Mouse (Mus musculus): Measurements from ENCODE around the gene Synm. TPM values are rescaled to one million over a fixed set of nuclear protein-coding genes. Genes with fewer than 3 reads are reported as not detected.

The Synm gene
- polyA plus RNA-seq, 1 experiment from 2014 or later, result 0.28 TPM

DNA sequence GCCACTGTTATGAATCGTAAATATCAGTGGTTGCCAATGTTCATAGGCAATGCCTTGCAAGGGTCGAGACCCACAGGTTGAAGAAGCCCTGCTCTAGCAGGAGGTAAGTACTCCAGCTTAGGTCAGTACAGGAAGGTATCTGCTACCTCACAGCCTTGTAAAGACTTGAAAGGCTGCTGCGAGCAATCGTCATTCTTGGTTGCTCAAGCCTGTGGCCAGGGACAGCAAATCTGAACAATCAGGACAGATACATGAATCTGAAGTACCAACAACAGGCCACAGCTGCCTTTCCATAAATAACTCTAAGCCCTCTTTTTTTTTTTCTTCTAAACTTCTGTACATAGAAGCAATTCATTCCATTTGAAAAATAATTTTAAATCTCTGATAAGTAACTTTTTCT lies 27.3 kb downstream of the Synm start:
- ATAC-seq (ENCODE audit: low read depth), result no peak
- Histone ChIP-seq H3K27ac (ENCODE audit: low read length) (no peak overlapping the region), H3K4me1 (ENCODE audit: control insufficient read depth, low read depth, low read length) (no peaks in the 10 kb centered on the region), H3K4me2 (ENCODE audit: low read depth, low read length) (no peak overlapping the region), H3K4me3 (ENCODE audit: low read depth, low read length) (no peak overlapping the region), H3K9ac (ENCODE audit: low read depth, low read length) (no peak overlapping the region), H3K9me3 (replicated peaks; ENCODE audit: control insufficient read depth, low read length) (no peaks in the 10 kb centered on the region), H3K27me3 (ENCODE audit: control insufficient read depth, insufficient read depth, low read depth, low read length) (no peaks in the 10 kb centered on the region), H3K36me3 (ENCODE audit: control insufficient read depth, insufficient read depth) (no peaks in the 10 kb centered on the region; the same call in 1 of the 2 replicates)
- WGBS (ENCODE audit: insufficient replicate concordance), result 59% methylated on average over 4 of the region's 4 CpGs

- 49% methylated on average over 5 of the region's 5 CpGs for WGBS (ENCODE audit: insufficient replicate concordance)
- Histone ChIP-seq H3K9me3 (replicated peaks; ENCODE audit: control insufficient read depth, low read length) (no peaks in the 10 kb centered on the region), H3K27ac (ENCODE audit: low read length) (no peak overlapping the region), H3K9ac (ENCODE audit: low read depth, low read length) (no peak overlapping the region), H3K27me3 (ENCODE audit: control insufficient read depth, insufficient read depth, low read depth, low read length) (no peaks in the 10 kb centered on the region), H3K4me1 (ENCODE audit: control insufficient read depth, low read depth, low read length) (no peaks in the 10 kb centered on the region), H3K4me3 (ENCODE audit: low read depth, low read length) (no peak overlapping the region), H3K4me2 (ENCODE audit: low read depth, low read length) (no peak overlapping the region), H3K36me3 (ENCODE audit: control insufficient read depth, insufficient read depth) (no peaks in the 10 kb centered on the region; the same call in 1 of the 2 replicates)
- ATAC-seq (ENCODE audit: low read depth), result no peak
Measured at GRCm38 (mm10) chr7:67730431-67731110, 29.0 kb downstream of the Synm start.

DNA sequence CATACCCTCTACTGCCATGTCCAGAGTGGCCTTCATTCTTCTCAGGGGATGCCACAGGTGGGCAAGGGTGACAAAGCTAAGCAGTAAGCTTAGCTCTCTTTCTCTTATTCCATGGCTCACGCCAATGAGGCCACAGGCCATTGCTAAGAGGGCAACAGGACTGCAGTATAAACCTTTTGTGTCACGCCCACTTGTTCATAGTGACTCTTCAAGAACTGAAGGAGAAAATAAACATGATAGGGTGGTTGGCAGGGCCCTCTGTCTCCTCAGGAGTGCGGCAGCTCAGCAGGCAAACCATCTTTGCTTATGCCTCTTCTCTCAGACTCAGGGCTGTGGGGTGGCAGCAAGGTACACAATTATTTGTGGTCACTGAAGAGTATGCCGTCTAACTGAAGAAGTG lies 30.7 kb downstream of the Synm start:
- H3K27me3 ChIP-seq (ENCODE audit: control insufficient read depth, insufficient read depth, low read depth, low read length), result no peaks in the 10 kb centered on the region
- no peak for ATAC-seq (ENCODE audit: low read depth)
- no peak overlapping the region for H3K9ac ChIP-seq (ENCODE audit: low read depth, low read length)
- WGBS (ENCODE audit: insufficient replicate concordance), result 65% methylated on average over 4 of the region's 4 CpGs
- no peak overlapping the region for H3K4me3 ChIP-seq (ENCODE audit: low read depth, low read length)
- no peaks in the 10 kb centered on the region for H3K9me3 ChIP-seq (replicated peaks; ENCODE audit: control insufficient read depth, low read length)
- H3K4me1 ChIP-seq (ENCODE audit: control insufficient read depth, low read depth, low read length), result no peaks in the 10 kb centered on the region
- no peaks in the 10 kb centered on the region; the same call in 1 of the 2 replicates for H3K36me3 ChIP-seq (ENCODE audit: control insufficient read depth, insufficient read depth)
- no peak overlapping the region for H3K27ac ChIP-seq (ENCODE audit: low read length)
- no peak overlapping the region for H3K4me2 ChIP-seq (ENCODE audit: low read depth, low read length)

DNA sequence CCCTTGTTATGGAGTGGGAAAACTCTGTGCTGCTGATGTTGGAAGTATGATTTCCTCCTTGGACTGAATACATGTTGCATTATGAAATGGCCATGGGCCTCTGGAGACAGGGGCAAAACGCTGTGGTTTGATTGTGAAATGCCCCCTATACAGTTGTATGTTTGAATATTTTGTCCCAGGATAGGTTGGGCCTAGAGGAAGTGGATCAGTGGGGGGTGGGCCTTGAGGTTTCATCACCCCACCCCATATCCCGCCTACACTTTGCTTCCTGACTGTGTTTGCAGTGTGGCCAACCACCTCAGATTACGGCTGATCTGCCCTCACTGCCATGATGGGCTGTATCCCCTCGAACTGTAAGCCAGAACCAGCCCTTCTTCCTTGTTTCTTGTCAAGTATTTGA lies 31.3 kb downstream of the Synm start:
- H3K4me1 ChIP-seq (ENCODE audit: control insufficient read depth, low read depth, low read length), result no peaks in the 10 kb centered on the region
- H3K4me2 ChIP-seq (ENCODE audit: low read depth, low read length), result no peak overlapping the region
- H3K27me3 ChIP-seq (ENCODE audit: control insufficient read depth, insufficient read depth, low read depth, low read length), result no peaks in the 10 kb centered on the region

DNA sequence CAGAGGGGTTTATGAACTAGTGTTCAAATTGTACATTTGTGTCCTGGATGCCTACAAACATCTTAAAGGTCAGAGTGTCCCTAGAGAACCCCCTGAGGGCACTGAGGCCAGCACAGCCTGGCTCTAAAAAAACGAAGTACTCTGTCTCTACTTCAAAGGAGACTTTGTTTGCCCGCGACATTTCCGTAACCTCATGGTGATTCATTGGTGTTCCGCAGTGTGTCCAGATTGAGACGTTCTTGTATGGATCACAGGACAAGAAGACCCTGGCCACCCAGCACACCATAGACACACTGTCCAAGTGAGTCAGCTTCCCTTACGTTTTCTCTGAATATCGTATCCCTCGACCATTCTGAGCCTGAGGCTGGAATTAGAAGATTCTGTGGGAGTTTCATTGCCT lies 34.5 kb downstream of the Synm start:
- H3K4me2 ChIP-seq (ENCODE audit: low read depth, low read length), result no peak overlapping the region
- no peak for ATAC-seq (ENCODE audit: low read depth)
- H3K9me3 ChIP-seq (replicated peaks; ENCODE audit: control insufficient read depth, low read length), result no peaks in the 10 kb centered on the region
- no peaks in the 10 kb centered on the region for H3K27me3 ChIP-seq (ENCODE audit: control insufficient read depth, insufficient read depth, low read depth, low read length)
- H3K4me3 ChIP-seq (ENCODE audit: low read depth, low read length), result no peak overlapping the region
- H3K4me1 ChIP-seq (ENCODE audit: control insufficient read depth, low read depth, low read length), result no peaks in the 10 kb centered on the region
- WGBS (ENCODE audit: insufficient replicate concordance), result 72% methylated on average over 9 of the region's 9 CpGs
- no peaks in the 10 kb centered on the region; the same call in 1 of the 2 replicates for H3K36me3 ChIP-seq (ENCODE audit: control insufficient read depth, insufficient read depth)
- no peak overlapping the region for H3K27ac ChIP-seq (ENCODE audit: low read length)
- no peak overlapping the region for H3K9ac ChIP-seq (ENCODE audit: low read depth, low read length)

More for the DNA sequence above, 31.3 kb downstream of the Synm start:
- no peak overlapping the region for H3K9ac ChIP-seq (ENCODE audit: low read depth, low read length)
- H3K4me3 ChIP-seq (ENCODE audit: low read depth, low read length), result no peak overlapping the region
- 56% methylated on average over 4 of the region's 4 CpGs for WGBS (ENCODE audit: insufficient replicate concordance)
- no peaks in the 10 kb centered on the region; the same call in 1 of the 2 replicates for H3K36me3 ChIP-seq (ENCODE audit: control insufficient read depth, insufficient read depth)
- H3K9me3 ChIP-seq (replicated peaks; ENCODE audit: control insufficient read depth, low read length), result no peaks in the 10 kb centered on the region
- no peak overlapping the region for H3K27ac ChIP-seq (ENCODE audit: low read length)
- ATAC-seq (ENCODE audit: low read depth), result no peak

DNA sequence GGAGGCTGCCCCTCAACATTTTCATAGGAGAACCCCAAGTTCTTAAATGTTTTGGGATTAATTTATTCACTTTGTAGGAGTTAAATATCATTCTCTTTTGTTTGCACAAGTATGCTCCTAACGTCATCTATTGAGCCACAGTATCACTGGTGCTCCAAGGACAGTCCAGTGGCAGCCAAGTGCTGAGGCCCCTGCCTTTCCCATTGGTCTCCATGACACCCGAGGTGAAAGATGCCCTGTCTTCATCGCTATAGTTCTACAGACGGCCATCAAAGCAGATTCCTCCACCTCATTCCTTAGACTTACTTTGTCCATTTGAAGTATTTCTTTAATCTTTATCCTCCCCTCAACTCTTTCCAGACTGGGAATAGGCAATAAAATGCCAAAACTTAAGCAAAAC lies 35.0 kb downstream of the Synm start:
- H3K4me1 ChIP-seq (ENCODE audit: control insufficient read depth, low read depth, low read length), result no peaks in the 10 kb centered on the region
- no peak overlapping the region for H3K4me3 ChIP-seq (ENCODE audit: low read depth, low read length)
- H3K36me3 ChIP-seq (ENCODE audit: control insufficient read depth, insufficient read depth), result no peaks in the 10 kb centered on the region; the same call in 1 of the 2 replicates
- H3K9ac ChIP-seq (ENCODE audit: low read depth, low read length), result no peak overlapping the region
- no peak overlapping the region for H3K27ac ChIP-seq (ENCODE audit: low read length)
- H3K4me2 ChIP-seq (ENCODE audit: low read depth, low read length), result no peak overlapping the region
- WGBS (ENCODE audit: insufficient replicate concordance), result 59% methylated on average over 4 of the region's 4 CpGs
- no peaks in the 10 kb centered on the region for H3K27me3 ChIP-seq (ENCODE audit: control insufficient read depth, insufficient read depth, low read depth, low read length)
- no peak for ATAC-seq (ENCODE audit: low read depth)
- no peaks in the 10 kb centered on the region for H3K9me3 ChIP-seq (replicated peaks; ENCODE audit: control insufficient read depth, low read length)

GRCm38 (mm10) chr7:67722163-67722562 lies 37.4 kb downstream of the Synm start:
- 33% methylated on average over 2 of the region's 2 CpGs for WGBS (ENCODE audit: insufficient replicate concordance)
- Histone ChIP-seq H3K9me3 (replicated peaks; ENCODE audit: control insufficient read depth, low read length) (no peaks in the 10 kb centered on the region), H3K27ac (ENCODE audit: low read length) (no peak overlapping the region), H3K4me2 (ENCODE audit: low read depth, low read length) (no peak overlapping the region), H3K4me3 (ENCODE audit: low read depth, low read length) (no peak overlapping the region), H3K27me3 (ENCODE audit: control insufficient read depth, insufficient read depth, low read depth, low read length) (no peaks in the 10 kb centered on the region), H3K36me3 (ENCODE audit: control insufficient read depth, insufficient read depth) (no peaks in the 10 kb centered on the region), H3K4me1 (ENCODE audit: control insufficient read depth, low read depth, low read length) (no peaks in the 10 kb centered on the region), H3K9ac (ENCODE audit: low read depth, low read length) (no peak overlapping the region)
- no peak for ATAC-seq (ENCODE audit: low read depth)

DNA sequence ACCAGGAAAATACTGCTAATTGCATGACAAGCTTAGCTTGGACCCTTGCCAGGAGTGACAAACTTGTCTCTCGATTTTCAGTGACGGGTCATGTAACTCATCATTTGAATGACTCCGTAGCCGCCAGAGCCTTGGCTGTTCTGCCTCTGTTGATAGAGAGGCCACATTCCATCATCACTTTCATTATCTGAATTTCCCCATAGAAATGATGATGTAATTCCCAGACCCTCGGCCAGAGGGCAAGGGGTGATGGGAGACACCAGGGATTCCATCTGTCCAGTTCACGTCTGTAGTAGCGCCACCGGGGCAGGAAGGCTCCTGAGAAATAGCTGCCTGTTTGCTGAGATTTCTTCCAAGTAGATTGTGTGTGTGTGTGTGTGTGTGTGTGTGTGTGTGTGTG lies 40.7 kb downstream of the Synm start:
- Histone ChIP-seq H3K9me3 (replicated peaks; ENCODE audit: control insufficient read depth, low read length) (no peaks in the 10 kb centered on the region), H3K9ac (ENCODE audit: low read depth, low read length) (no peak overlapping the region), H3K27ac (ENCODE audit: low read length) (no peak overlapping the region), H3K36me3 (ENCODE audit: control insufficient read depth, insufficient read depth) (no peaks in the 10 kb centered on the region), H3K4me3 (ENCODE audit: low read depth, low read length) (no peak overlapping the region), H3K4me1 (ENCODE audit: control insufficient read depth, low read depth, low read length) (no peaks in the 10 kb centered on the region), H3K27me3 (ENCODE audit: control insufficient read depth, insufficient read depth, low read depth, low read length) (no peaks in the 10 kb centered on the region), H3K4me2 (ENCODE audit: low read depth, low read length) (no peak overlapping the region)
- 66% methylated on average over 8 of the region's 8 CpGs for WGBS (ENCODE audit: insufficient replicate concordance)
- no peak for ATAC-seq (ENCODE audit: low read depth)

- Histone ChIP-seq H3K27me3 (ENCODE audit: control insufficient read depth, insufficient read depth, low read depth, low read length) (no peaks in the 10 kb centered on the region), H3K27ac (ENCODE audit: low read length) (no peak overlapping the region), H3K4me1 (ENCODE audit: control insufficient read depth, low read depth, low read length) (no peaks in the 10 kb centered on the region), H3K4me3 (ENCODE audit: low read depth, low read length) (no peak overlapping the region), H3K9me3 (replicated peaks; ENCODE audit: control insufficient read depth, low read length) (no peaks in the 10 kb centered on the region), H3K4me2 (ENCODE audit: low read depth, low read length) (no peak overlapping the region), H3K36me3 (ENCODE audit: control insufficient read depth, insufficient read depth) (no peaks in the 10 kb centered on the region; the same call in 1 of the 2 replicates), H3K9ac (ENCODE audit: low read depth, low read length) (no peak overlapping the region)
- ATAC-seq (ENCODE audit: low read depth), result no peak
- 62% methylated on average over 3 of the region's 3 CpGs for WGBS (ENCODE audit: insufficient replicate concordance)
Measured at GRCm38 (mm10) chr7:67717520-67717919, 42.0 kb downstream of the Synm start.

All from liver, embryonic 16.5 days (tissue).